Mouse (Mus musculus): Measurements from ENCODE around the gene 1300017J02Rik.

1300017J02Rik gene

GRCm38 (mm10) chr9:103248618-103249017 lies 56.3 kb downstream of the 1300017J02Rik start:
- H3K9me3 ChIP-seq (ENCODE audit: low read length): no peaks in the 10 kb centered on the region
- no peaks in the 10 kb centered on the region for H3K27me3 ChIP-seq (ENCODE audit: insufficient read depth, low read length)
- TF ChIP-seq CTCF (conservative IDR thresholded peaks at IDR 0.05; ENCODE audit: low read length) (no peak), POU5F1 (IDR thresholded peaks at IDR 0.05; ENCODE audit: borderline replicate concordance, low read length) (no peak), NANOG (IDR thresholded peaks at IDR 0.05; ENCODE audit: borderline replicate concordance, low read length) (no peak)
- H3K36me3 ChIP-seq (ENCODE audit: insufficient read depth, low read length): no peaks in the 10 kb centered on the region
- no peak overlapping the region for H3K4me3 ChIP-seq (replicated peaks; ENCODE audit: low read length)
- H3K4me1 ChIP-seq (replicated peaks; ENCODE audit: low read depth, low read length): no peaks in the 10 kb centered on the region

GRCm38 (mm10) chr9:103246526-103247168 lies 58.2 kb downstream of the 1300017J02Rik start:
- H3K27me3 ChIP-seq (ENCODE audit: insufficient read depth, low read length): no peaks in the 10 kb centered on the region
- no peak for TF ChIP-seq NANOG (IDR thresholded peaks at IDR 0.05; ENCODE audit: borderline replicate concordance, low read length)
- TF ChIP-seq CTCF (conservative IDR thresholded peaks at IDR 0.05; ENCODE audit: low read length): no peak
- TF ChIP-seq POU5F1 (IDR thresholded peaks at IDR 0.05; ENCODE audit: borderline replicate concordance, low read length): no peak
- no peaks in the 10 kb centered on the region for H3K4me1 ChIP-seq (replicated peaks; ENCODE audit: low read depth, low read length)
- no peaks in the 10 kb centered on the region for H3K36me3 ChIP-seq (ENCODE audit: insufficient read depth, low read length)
- no peak overlapping the region for H3K4me3 ChIP-seq (replicated peaks; ENCODE audit: low read length)
- H3K9me3 ChIP-seq (ENCODE audit: low read length): no peaks in the 10 kb centered on the region

DNA sequence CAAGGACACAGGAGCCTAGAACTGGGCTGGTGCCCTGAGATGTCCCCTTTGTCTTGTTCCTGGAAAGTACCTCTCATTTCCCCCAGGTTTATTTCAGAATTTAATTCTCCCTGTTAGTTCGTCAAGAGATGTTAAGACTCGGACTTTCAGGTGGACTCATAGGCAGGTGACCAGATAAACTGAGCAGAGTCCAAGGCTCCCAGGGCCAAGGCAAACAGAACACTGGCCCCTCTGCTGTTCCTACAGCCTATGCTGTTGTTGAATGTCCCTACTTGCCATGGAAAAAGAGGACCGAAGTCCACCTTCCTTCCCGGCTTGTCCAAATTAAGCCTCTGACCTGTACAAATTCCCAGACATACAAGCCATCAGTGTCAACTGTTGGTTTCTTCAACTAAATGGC lies 61.2 kb downstream of the 1300017J02Rik start:
- H3K27me3 ChIP-seq (ENCODE audit: insufficient read depth, low read length): 0 out of 2 replicates have a peak, but pooled peaks cover 4% of the 10 kb centered on the region
- TF ChIP-seq CTCF (conservative IDR thresholded peaks at IDR 0.05; ENCODE audit: low read length) (no peak), POU5F1 (IDR thresholded peaks at IDR 0.05; ENCODE audit: borderline replicate concordance, low read length) (no peak), NANOG (IDR thresholded peaks at IDR 0.05; ENCODE audit: borderline replicate concordance, low read length) (no peak)

GRCm38 (mm10) chr9:103241206-103241605 lies 63.7 kb downstream of the 1300017J02Rik start:
- Histone ChIP-seq H3K4me3 (replicated peaks; ENCODE audit: low read length) (no peak overlapping the region), H3K9me3 (ENCODE audit: low read length) (no peaks in the 10 kb centered on the region), H3K36me3 (ENCODE audit: insufficient read depth, low read length) (no peaks in the 10 kb centered on the region), H3K4me1 (replicated peaks; ENCODE audit: low read depth, low read length) (no peaks in the 10 kb centered on the region), H3K27me3 (ENCODE audit: insufficient read depth, low read length) (0 out of 2 replicates have a peak, but pooled peaks cover 4% of the 10 kb centered on the region)
- TF ChIP-seq CTCF (conservative IDR thresholded peaks at IDR 0.05; ENCODE audit: low read length) (no peak), POU5F1 (IDR thresholded peaks at IDR 0.05; ENCODE audit: borderline replicate concordance, low read length) (no peak), NANOG (IDR thresholded peaks at IDR 0.05; ENCODE audit: borderline replicate concordance, low read length) (no peak)

More for the DNA sequence above, 61.2 kb downstream of the 1300017J02Rik start:
- H3K36me3 ChIP-seq (ENCODE audit: insufficient read depth, low read length): no peaks in the 10 kb centered on the region
- H3K4me3 ChIP-seq (replicated peaks; ENCODE audit: low read length): no peak overlapping the region
- H3K9me3 ChIP-seq (ENCODE audit: low read length): no peaks in the 10 kb centered on the region
- no peaks in the 10 kb centered on the region for H3K4me1 ChIP-seq (replicated peaks; ENCODE audit: low read depth, low read length)

DNA sequence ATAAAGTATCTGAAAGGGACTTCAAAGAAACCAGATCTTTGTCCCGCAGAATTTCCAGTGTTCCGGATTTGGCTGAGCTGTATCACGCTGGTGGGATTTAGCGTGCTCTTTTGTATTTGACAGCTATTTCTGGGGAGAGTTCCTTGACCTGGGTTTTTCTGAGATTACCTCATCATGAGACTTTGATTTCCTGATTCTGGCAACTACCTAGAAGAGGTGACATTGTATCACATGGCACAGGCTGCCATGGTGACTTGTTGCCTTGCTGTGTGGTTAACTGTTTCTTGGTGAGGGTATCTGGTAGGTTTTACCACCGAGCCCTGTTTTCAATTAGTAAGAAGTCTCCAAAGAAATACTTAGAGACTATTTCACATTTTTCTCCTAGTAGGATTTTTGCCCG lies 65.4 kb downstream of the 1300017J02Rik start:
- no peaks in the 10 kb centered on the region for H3K9me3 ChIP-seq (ENCODE audit: low read length)
- 0 out of 2 replicates have a peak, but pooled peaks cover 4% of the 10 kb centered on the region for H3K27me3 ChIP-seq (ENCODE audit: insufficient read depth, low read length)
- no peaks in the 10 kb centered on the region for H3K36me3 ChIP-seq (ENCODE audit: insufficient read depth, low read length)
- TF ChIP-seq POU5F1 (IDR thresholded peaks at IDR 0.05; ENCODE audit: borderline replicate concordance, low read length) (no peak), NANOG (IDR thresholded peaks at IDR 0.05; ENCODE audit: borderline replicate concordance, low read length) (no peak), CTCF (conservative IDR thresholded peaks at IDR 0.05; ENCODE audit: low read length) (no peak)
- H3K4me3 ChIP-seq (replicated peaks; ENCODE audit: low read length): no peak overlapping the region
- H3K4me1 ChIP-seq (replicated peaks; ENCODE audit: low read depth, low read length): peaks cover 4% of the 10 kb centered on the region; the same call in 1 of the 2 replicates

- H3K36me3 ChIP-seq (ENCODE audit: insufficient read depth, low read length): no peaks in the 10 kb centered on the region
- H3K4me1 ChIP-seq (replicated peaks; ENCODE audit: low read depth, low read length): peaks cover 30% of the 10 kb centered on the region
- no peaks in the 10 kb centered on the region for H3K9me3 ChIP-seq (ENCODE audit: low read length)
- no peak overlapping the region for H3K4me3 ChIP-seq (replicated peaks; ENCODE audit: low read length)
- TF ChIP-seq NANOG (IDR thresholded peaks at IDR 0.05; ENCODE audit: borderline replicate concordance, low read length): no peak
- no peak for TF ChIP-seq POU5F1 (IDR thresholded peaks at IDR 0.05; ENCODE audit: borderline replicate concordance, low read length)
- TF ChIP-seq CTCF (conservative IDR thresholded peaks at IDR 0.05; ENCODE audit: low read length): no peak
- H3K27me3 ChIP-seq (ENCODE audit: insufficient read depth, low read length): peaks cover 10% of the 10 kb centered on the region
These were observed 70.2 kb downstream of the 1300017J02Rik start for GRCm38 (mm10) chr9:103234565-103235165.

GRCm38 (mm10) chr9:103234059-103234458 lies 70.8 kb downstream of the 1300017J02Rik start:
- H3K9me3 ChIP-seq (ENCODE audit: low read length): no peaks in the 10 kb centered on the region
- H3K36me3 ChIP-seq (ENCODE audit: insufficient read depth, low read length): no peaks in the 10 kb centered on the region
- TF ChIP-seq NANOG (IDR thresholded peaks at IDR 0.05; ENCODE audit: borderline replicate concordance, low read length) (no peak), CTCF (conservative IDR thresholded peaks at IDR 0.05; ENCODE audit: low read length) (no peak), POU5F1 (IDR thresholded peaks at IDR 0.05; ENCODE audit: borderline replicate concordance, low read length) (no peak)
- peaks cover 16% of the 10 kb centered on the region for H3K27me3 ChIP-seq (ENCODE audit: insufficient read depth, low read length)
- peaks cover 36% of the 10 kb centered on the region for H3K4me1 ChIP-seq (replicated peaks; ENCODE audit: low read depth, low read length)
- H3K4me3 ChIP-seq (replicated peaks; ENCODE audit: low read length): no peak overlapping the region

DNA sequence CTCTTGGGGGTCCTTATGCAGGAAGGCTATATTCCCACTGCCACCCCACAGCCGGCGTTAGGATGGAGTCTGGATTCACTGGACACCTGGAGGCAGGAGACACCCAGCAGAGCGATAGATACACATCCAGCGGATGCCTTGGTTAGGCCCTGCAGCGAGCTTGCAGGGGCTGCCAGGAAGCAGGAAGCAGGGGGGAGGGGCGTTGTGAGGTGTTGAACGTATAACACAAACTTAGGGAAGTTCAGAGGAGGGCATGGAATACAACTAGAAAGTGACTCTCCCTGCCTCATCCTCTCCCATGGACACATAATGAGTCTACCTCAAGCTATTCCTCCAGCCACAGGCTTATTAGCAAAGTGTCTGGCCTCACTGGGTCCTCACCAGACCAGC lies 71.9 kb downstream of the 1300017J02Rik start:
- H3K9me3 ChIP-seq (ENCODE audit: low read length): no peaks in the 10 kb centered on the region; the same call in 1 of the 2 replicates
- TF ChIP-seq POU5F1 (IDR thresholded peaks at IDR 0.05; ENCODE audit: borderline replicate concordance, low read length): no peak
- no peak for TF ChIP-seq CTCF (conservative IDR thresholded peaks at IDR 0.05; ENCODE audit: low read length)
- TF ChIP-seq NANOG (IDR thresholded peaks at IDR 0.05; ENCODE audit: borderline replicate concordance, low read length): no peak
- H3K36me3 ChIP-seq (ENCODE audit: insufficient read depth, low read length): no peaks in the 10 kb centered on the region
- peaks cover 24% of the 10 kb centered on the region for H3K27me3 ChIP-seq (ENCODE audit: insufficient read depth, low read length)
- no peak overlapping the region for H3K4me3 ChIP-seq (replicated peaks; ENCODE audit: low read length)
- H3K4me1 ChIP-seq (replicated peaks; ENCODE audit: low read depth, low read length): peaks cover 42% of the 10 kb centered on the region
